Mouse (Mus musculus) T-helper 1 cell (primary cell): ENCODE results near the gene Chaf1a.
"Not testable (repeated sequence)": the region's sequence is repeated elsewhere in the genome, so short reads cannot be mapped to it uniquely, and the experiment has no call there.

Experiments
- in situ Hi-C: fragments of 300-600 bp; cut with MboI, MseI; formaldehyde crosslinking; loops from one replicate; pipeline ENCODE4 v1.15.1; 2025; ENCODE audit warnings: high pct_unique_total_duplicates

Gene Chaf1a

GRCm38 (mm10) chr17:56079921-56080320, 39.7 kb downstream of the Chaf1a start:
- in situ Hi-C loops = no loop called here

- in situ Hi-C loops = no loop called here
Observed at GRCm38 (mm10) chr17:56080781-56081585, 40.7 kb downstream of the Chaf1a start.

GRCm38 (mm10) chr17:56092312-56092711, 52.1 kb downstream of the Chaf1a start:
- in situ Hi-C loops = no loop called here

- in situ Hi-C loops = no loop called here
Observed at GRCm38 (mm10) chr17:56092794-56093193, 52.6 kb downstream of the Chaf1a start.

GRCm38 (mm10) chr17:56096883-56097282, 56.6 kb downstream of the Chaf1a start:
- in situ Hi-C loops = no loop called here

- in situ Hi-C loops = no loop called here
Observed at GRCm38 (mm10) chr17:56098180-56098579, 57.9 kb downstream of the Chaf1a start.

- in situ Hi-C loops = no loop called here
Observed at GRCm38 (mm10) chr17:56098711-56099572, 58.7 kb downstream of the Chaf1a start.

GRCm38 (mm10) chr17:56100811-56101210, 60.6 kb downstream of the Chaf1a start:
- in situ Hi-C loops = no loop called here

GRCm38 (mm10) chr17:56102158-56102557, 61.9 kb downstream of the Chaf1a start:
- in situ Hi-C loops = no loop called here

- in situ Hi-C loops = no loop called here
Observed at GRCm38 (mm10) chr17:56102927-56103326, 62.7 kb downstream of the Chaf1a start.

- in situ Hi-C loops = no loop called here
Observed at GRCm38 (mm10) chr17:56103465-56104285, 63.4 kb downstream of the Chaf1a start.

GRCm38 (mm10) chr17:56104821-56105220, 64.6 kb downstream of the Chaf1a start:
- in situ Hi-C loops = not testable (repeated sequence)

- in situ Hi-C loops = not testable (repeated sequence)
Observed at GRCm38 (mm10) chr17:56106436-56106835, 66.2 kb downstream of the Chaf1a start.

GRCm38 (mm10) chr17:56106981-56107380, 66.7 kb downstream of the Chaf1a start:
- in situ Hi-C loops = no loop called here

GRCm38 (mm10) chr17:56107736-56108135, 67.5 kb downstream of the Chaf1a start:
- in situ Hi-C loops = no loop called here

GRCm38 (mm10) chr17:56108334-56109044, 68.2 kb downstream of the Chaf1a start:
- in situ Hi-C loops = no loop called here

- in situ Hi-C loops = no loop called here
Observed at GRCm38 (mm10) chr17:56109219-56110051, 69.2 kb downstream of the Chaf1a start, which contains the start of gene Plin4. Gene Plin4, minus strand, starts transcription at chr17:56109803.

- in situ Hi-C loops = no loop called here
Observed at GRCm38 (mm10) chr17:56110571-56110970, 70.3 kb downstream of the Chaf1a start.

GRCm38 (mm10) chr17:56111021-56111420, 70.8 kb downstream of the Chaf1a start:
- in situ Hi-C loops = no loop called here

- in situ Hi-C loops = no loop called here
Observed at GRCm38 (mm10) chr17:56111864-56112263, 71.6 kb downstream of the Chaf1a start.
